Mouse (Mus musculus) limb, embryonic 13.5 days (tissue): ENCODE results near the gene Zfhx3. TPM values are rescaled to one million over a fixed set of nuclear protein-coding genes. Genes with fewer than 3 reads are reported as not detected.
A peak's percentile ranks its signal among the peaks of the same experiment; 100 is the strongest.

Source experiments
- ATAC-seq: fragments of 200-750 bp; cut with Nextera tagmentation; 2 replicates; pipeline ENCODE4 v1.8.0; 2017; ENCODE audit warnings: low read depth, moderate number of reproducible peaks, moderate TSS enrichment; ENCODE audit not compliant: low FRiP score
- H3K27ac ChIP-seq: fragments of 300-500 bp; sonication (generic); 2 replicates; pipeline ENCODE4 v1.5.1; 2015; ENCODE audit warnings: inconsistent platforms, mild to moderate bottlenecking, moderate library complexity
- H3K27me3 ChIP-seq: fragments of 300-500 bp; sonication (generic); 2 replicates; pipeline ENCODE4 v1.6.1; 2015; ENCODE audit warnings: mild to moderate bottlenecking, inconsistent platforms
- H3K36me3 ChIP-seq: fragments of 300-500 bp; sonication (generic); 2 replicates; pipeline ENCODE4 v1.6.1; 2015; ENCODE audit warnings: inconsistent platforms, mild to moderate bottlenecking, moderate library complexity
- H3K4me1 ChIP-seq: fragments of 300-500 bp; sonication (generic); 2 replicates; pipeline ENCODE4 v1.6.1; 2015; ENCODE audit warnings: inconsistent platforms
- H3K4me2 ChIP-seq: fragments of 300-500 bp; sonication (generic); replicated peaks from 2 replicates; pipeline ENCODE4 v1.6.1; 2015; ENCODE audit warnings: inconsistent platforms, mild to moderate bottlenecking, moderate library complexity
- H3K4me3 ChIP-seq: fragments of 300-500 bp; sonication (generic); 2 replicates; pipeline ENCODE4 v1.5.1; 2015; ENCODE audit warnings: moderate library complexity, mild to moderate bottlenecking, inconsistent platforms
- H3K9ac ChIP-seq: fragments of 300-500 bp; sonication (generic); 2 replicates; pipeline ENCODE4 v1.6.1; 2015; ENCODE audit warnings: mild to moderate bottlenecking, inconsistent platforms
- H3K9me3 ChIP-seq: fragments of 300-500 bp; sonication (generic); 2 replicates; pipeline ENCODE4 v1.6.1; 2016; ENCODE audit warnings: inconsistent platforms
- WGBS: fragments of 180-500 bp; shearing (Covaris S2); methylation state at CpG from one replicate; pipeline ENCODE4 v1.1.7; 2015; 5-methylcytosine and 5-hydroxymethylcytosine counted together
- polyA plus RNA-seq: library from polyadenylated mRNA; unstranded; fragments of >200 nt; fragmentation: Nextera tagmentation; extraction: Ambion mirVana; gene quantifications from 2 replicates; pipeline ENCODE4 v1.2.1, GENCODE M21; 2015

The Zfhx3 gene
- polyA plus RNA-seq, 1 experiment from 2014 or later = 44.1 TPM

DNA sequence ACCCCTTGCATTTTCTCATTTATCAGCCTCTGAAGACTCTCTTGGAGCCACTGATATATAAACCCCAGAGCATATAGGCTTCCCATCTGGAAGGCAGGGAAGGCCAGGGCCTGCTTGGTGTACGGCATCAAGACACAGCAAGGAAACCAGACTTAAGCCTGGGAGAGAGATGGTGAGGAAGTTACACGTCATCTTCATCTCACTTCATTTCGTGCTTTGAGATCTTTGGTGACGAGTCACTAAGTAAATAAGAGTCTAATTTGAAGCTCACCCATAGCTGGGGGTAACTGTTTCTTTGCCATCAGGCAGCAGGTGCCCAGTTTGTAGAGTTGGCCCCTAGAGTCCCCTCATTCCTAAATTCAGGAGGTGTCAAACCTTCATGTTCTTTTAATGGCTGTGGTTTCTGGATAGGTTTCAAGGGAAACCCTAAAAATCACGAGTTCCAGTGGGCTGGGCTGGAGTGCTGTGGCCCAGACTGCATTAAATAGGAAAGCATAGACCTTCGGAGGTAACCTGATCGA lies 773.9 kb downstream of the Zfhx3 start:
- WGBS = 12% methylated on average over 7 of the region's 7 CpGs
- peak overlapping the region; percentile 98 for H3K27ac ChIP-seq
- H3K9ac ChIP-seq = peak overlapping the region; percentile 98
- H3K27me3 ChIP-seq = no peaks in the 10 kb centered on the region
- H3K9me3 ChIP-seq = no peaks in the 10 kb centered on the region
- no peaks in the 10 kb centered on the region for H3K36me3 ChIP-seq
- ATAC-seq = no peak
- peaks cover 93% of the 10 kb centered on the region for H3K4me1 ChIP-seq
- H3K4me3 ChIP-seq = peak overlapping the region; percentile 86
- peak overlapping the region; percentile 97 for H3K4me2 ChIP-seq

DNA sequence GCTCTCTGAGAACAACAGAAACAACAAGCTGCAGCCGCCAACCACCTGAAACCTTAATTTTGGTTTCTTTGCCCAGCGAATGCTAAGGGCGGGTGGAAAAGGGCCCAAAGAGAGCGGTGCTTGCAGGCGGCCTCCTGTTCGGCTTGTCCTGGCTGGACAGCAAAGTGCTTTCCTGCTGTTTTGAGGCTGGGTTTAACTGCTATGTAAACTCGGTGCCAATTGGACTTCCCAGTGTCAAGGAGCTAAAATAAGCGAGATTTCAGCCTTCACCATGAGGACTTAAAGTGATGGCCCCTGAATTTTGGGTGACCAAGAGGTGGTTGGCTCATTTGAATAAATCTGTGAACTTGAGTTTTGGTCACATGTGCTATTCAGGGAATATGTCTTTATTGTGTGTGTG lies 775.1 kb downstream of the Zfhx3 start:
- WGBS = 23% methylated on average over 8 of the region's 8 CpGs
- Histone ChIP-seq H3K4me1 (peaks cover 93% of the 10 kb centered on the region), H3K4me2 (peak overlapping the region; percentile 97), H3K9ac (peak overlapping the region; percentile 98), H3K9me3 (no peaks in the 10 kb centered on the region), H3K27ac (peak overlapping the region; percentile 98), H3K27me3 (no peaks in the 10 kb centered on the region), H3K36me3 (no peaks in the 10 kb centered on the region), H3K4me3 (peak overlapping the region; percentile 86)
- ATAC-seq = no peak

- H3K9me3 ChIP-seq = no peaks in the 10 kb centered on the region
- peak overlapping the region; percentile 98 for H3K9ac ChIP-seq
- H3K27ac ChIP-seq = peak overlapping the region; percentile 98
- H3K27me3 ChIP-seq = no peaks in the 10 kb centered on the region
- H3K4me3 ChIP-seq = peak overlapping the region; percentile 86
- peak overlapping the region; percentile 97 for H3K4me2 ChIP-seq
- no peaks in the 10 kb centered on the region for H3K36me3 ChIP-seq
- ATAC-seq = no peak
- H3K4me1 ChIP-seq = peaks cover 93% of the 10 kb centered on the region
- WGBS = 26% methylated on average over 6 of the region's 6 CpGs
These were observed 775.6 kb downstream of the Zfhx3 start for GRCm38 (mm10) chr8:108718031-108718430.

GRCm38 (mm10) chr8:108720840-108721239 lies 778.4 kb downstream of the Zfhx3 start:
- Histone ChIP-seq H3K9ac (no peak overlapping the region), H3K4me3 (no peak overlapping the region), H3K27me3 (no peaks in the 10 kb centered on the region), H3K27ac (peak overlapping the region; percentile 63; the same call in 1 of the 2 replicates), H3K9me3 (no peaks in the 10 kb centered on the region), H3K4me1 (peaks cover 98% of the 10 kb centered on the region), H3K36me3 (no peaks in the 10 kb centered on the region), H3K4me2 (peak overlapping the region; percentile 38)
- no peak for ATAC-seq
- 36% methylated on average over 4 of the region's 4 CpGs for WGBS

- H3K36me3 ChIP-seq = no peaks in the 10 kb centered on the region
- peak; percentile 19; the same call in 1 of the 2 replicates for ATAC-seq
- no peaks in the 10 kb centered on the region for H3K27me3 ChIP-seq
- H3K9me3 ChIP-seq = no peaks in the 10 kb centered on the region
- H3K4me2 ChIP-seq = peak overlapping the region; percentile 40
- H3K9ac ChIP-seq = no peak overlapping the region
- peak overlapping the region; percentile 67; the same call in 1 of the 2 replicates for H3K27ac ChIP-seq
- 21% methylated on average over 8 of the region's 8 CpGs for WGBS
- H3K4me3 ChIP-seq = no peak overlapping the region
- peaks cover 98% of the 10 kb centered on the region for H3K4me1 ChIP-seq
These were observed 780.4 kb downstream of the Zfhx3 start for GRCm38 (mm10) chr8:108722671-108723513.

GRCm38 (mm10) chr8:108723636-108724035 lies 781.2 kb downstream of the Zfhx3 start:
- Histone ChIP-seq H3K27ac (no peak overlapping the region), H3K4me1 (peaks cover 98% of the 10 kb centered on the region)
- WGBS = 57% methylated on average over 11 of the region's 11 CpGs

DNA sequence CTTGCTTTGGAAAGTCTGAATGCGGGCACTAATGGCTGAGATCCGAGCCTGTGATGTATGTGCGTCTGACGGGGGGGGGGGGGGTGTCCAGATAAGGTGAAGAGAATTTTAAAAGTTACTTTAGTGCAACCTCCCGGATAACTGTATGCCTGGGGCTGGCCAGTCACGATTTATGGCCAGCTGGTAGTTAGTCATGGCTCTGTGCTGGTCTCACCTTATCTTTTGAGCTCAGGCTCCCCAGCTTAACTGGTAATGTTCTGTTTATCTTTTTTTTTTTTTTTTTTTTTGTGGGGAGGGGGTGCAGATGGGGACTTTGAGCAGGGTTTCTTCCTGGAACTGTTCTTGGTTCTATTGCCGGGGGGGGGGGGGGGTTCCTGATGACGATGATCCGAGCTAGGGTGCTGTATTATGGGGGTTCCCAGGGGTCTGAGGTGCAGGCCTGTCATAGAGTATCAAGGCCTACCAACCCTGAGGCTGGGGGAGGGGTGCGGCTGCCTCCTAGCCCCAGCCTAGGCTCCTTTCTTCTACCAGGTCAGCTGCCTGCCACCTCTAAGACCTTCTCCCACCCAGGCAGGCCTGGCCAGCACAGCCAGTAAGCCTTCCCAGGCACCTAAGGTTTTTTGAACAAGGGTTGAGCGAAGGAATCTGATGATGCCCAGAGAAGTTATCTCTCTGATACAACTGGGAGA lies 782.5 kb downstream of the Zfhx3 start:
- peak overlapping the region; percentile 41 for H3K4me2 ChIP-seq
- no peaks in the 10 kb centered on the region for H3K9me3 ChIP-seq
- H3K4me1 ChIP-seq = peaks cover 100% of the 10 kb centered on the region
- H3K36me3 ChIP-seq = no peaks in the 10 kb centered on the region
- H3K9ac ChIP-seq = no peak overlapping the region
- 18% methylated on average over 11 of the region's 11 CpGs for WGBS
- no peaks in the 10 kb centered on the region for H3K27me3 ChIP-seq
- H3K27ac ChIP-seq = no peak overlapping the region
- no peak overlapping the region for H3K4me3 ChIP-seq
- ATAC-seq = no peak

More at GRCm38 (mm10) chr8:108723636-108724035, 781.2 kb downstream of the Zfhx3 start:
- Histone ChIP-seq H3K9me3 (no peaks in the 10 kb centered on the region), H3K27me3 (no peaks in the 10 kb centered on the region), H3K4me2 (peak overlapping the region; percentile 40; the same call in 1 of the 2 replicates), H3K9ac (no peak overlapping the region), H3K4me3 (no peak overlapping the region), H3K36me3 (no peaks in the 10 kb centered on the region)
- no peak for ATAC-seq

- Histone ChIP-seq H3K27me3 (no peaks in the 10 kb centered on the region), H3K27ac (no peak overlapping the region), H3K4me2 (0 out of 2 replicates have a peak overlapping the region, but pooled peaks have one; percentile 4), H3K9ac (no peak overlapping the region), H3K9me3 (no peaks in the 10 kb centered on the region), H3K36me3 (no peaks in the 10 kb centered on the region), H3K4me3 (no peak overlapping the region), H3K4me1 (peaks cover 100% of the 10 kb centered on the region)
- 59% methylated on average over 10 of the region's 10 CpGs for WGBS
- ATAC-seq = no peak
These were observed 783.2 kb downstream of the Zfhx3 start for GRCm38 (mm10) chr8:108725631-108726030.

DNA sequence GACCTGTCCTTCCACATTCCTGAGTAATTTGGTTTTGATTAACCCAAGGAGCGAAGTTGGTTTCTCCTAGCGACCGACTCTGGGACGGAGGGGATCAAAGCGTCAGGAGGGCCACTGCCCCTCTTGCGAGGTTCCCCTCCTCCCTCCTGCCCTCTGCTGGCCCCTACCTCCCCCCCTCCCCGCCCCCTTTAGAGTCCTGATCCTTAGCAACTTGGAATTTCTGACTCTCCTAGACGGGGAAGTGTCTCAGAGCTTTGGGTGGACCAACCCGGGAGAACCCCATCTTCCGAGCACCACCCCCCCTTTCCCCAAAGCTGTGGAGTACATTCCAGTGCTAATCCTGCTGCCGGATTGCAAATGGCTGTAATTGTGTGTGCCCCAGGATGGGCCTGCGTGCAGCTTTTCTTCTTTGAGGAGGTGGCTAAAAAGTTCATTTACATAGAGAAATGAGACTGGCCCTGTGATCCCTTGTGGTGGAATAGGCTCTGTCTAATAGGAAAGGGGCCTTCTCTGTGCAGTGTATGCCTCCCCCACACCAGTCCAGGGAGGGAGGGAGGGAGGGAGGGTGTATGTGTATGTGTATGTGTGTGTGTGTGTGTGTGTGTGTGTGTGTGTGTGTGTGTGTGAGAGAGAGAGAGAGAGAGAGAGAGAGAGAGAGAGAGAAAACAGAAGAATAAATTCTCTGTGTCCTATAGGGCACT lies 784.2 kb downstream of the Zfhx3 start:
- no peak overlapping the region; the same call in 1 of the 2 replicates for H3K27ac ChIP-seq
- no peaks in the 10 kb centered on the region for H3K9me3 ChIP-seq
- ATAC-seq = no peak
- H3K4me1 ChIP-seq = peaks cover 100% of the 10 kb centered on the region
- WGBS = 8% methylated on average over 12 of the region's 12 CpGs
- H3K4me2 ChIP-seq = peak overlapping the region; percentile 47
- peak overlapping the region; percentile 31; the same call in 1 of the 2 replicates for H3K9ac ChIP-seq
- no peaks in the 10 kb centered on the region for H3K36me3 ChIP-seq
- H3K4me3 ChIP-seq = peak overlapping the region; percentile 8; the same call in 1 of the 2 replicates
- no peaks in the 10 kb centered on the region for H3K27me3 ChIP-seq

DNA sequence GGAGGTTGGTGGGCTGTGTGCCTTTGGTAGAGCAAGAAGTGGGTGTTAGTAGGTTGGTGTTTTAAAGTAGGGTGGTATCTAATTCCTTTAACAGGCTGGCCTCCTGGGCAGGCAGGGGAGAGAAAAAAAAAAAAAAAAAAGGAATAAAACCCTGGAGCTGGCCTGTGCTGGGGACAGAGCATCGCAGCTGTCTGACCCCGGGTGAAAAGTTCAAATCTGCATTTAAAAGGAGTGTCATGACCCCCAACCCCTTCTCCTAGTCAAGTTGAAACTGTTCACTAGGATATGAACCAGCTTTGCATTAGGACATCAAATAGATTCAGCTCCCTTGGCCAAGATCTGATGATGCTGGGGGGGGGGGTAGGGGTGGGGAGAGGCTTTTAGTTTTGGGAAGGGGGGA lies 786.7 kb downstream of the Zfhx3 start:
- no peak overlapping the region for H3K4me3 ChIP-seq
- no peaks in the 10 kb centered on the region for H3K9me3 ChIP-seq
- H3K27ac ChIP-seq = no peak overlapping the region
- no peaks in the 10 kb centered on the region for H3K36me3 ChIP-seq
- no peaks in the 10 kb centered on the region for H3K27me3 ChIP-seq
- no peak for ATAC-seq
- 6% methylated on average over 2 of the region's 2 CpGs for WGBS
- no peak overlapping the region for H3K9ac ChIP-seq
- peaks cover 99% of the 10 kb centered on the region for H3K4me1 ChIP-seq
- peak overlapping the region; percentile 16; the same call in 1 of the 2 replicates for H3K4me2 ChIP-seq

GRCm38 (mm10) chr8:108729667-108730329 lies 787.4 kb downstream of the Zfhx3 start:
- H3K9me3 ChIP-seq = no peaks in the 10 kb centered on the region
- peak overlapping the region; percentile 32; the same call in 1 of the 2 replicates for H3K9ac ChIP-seq
- H3K4me1 ChIP-seq = peaks cover 99% of the 10 kb centered on the region
- no peaks in the 10 kb centered on the region for H3K36me3 ChIP-seq
- 15% methylated on average over 12 of the region's 12 CpGs for WGBS
- no peaks in the 10 kb centered on the region for H3K27me3 ChIP-seq
- no peak overlapping the region for H3K4me3 ChIP-seq
- ATAC-seq = no peak
- H3K4me2 ChIP-seq = peak overlapping the region; percentile 38
- no peak overlapping the region; the same call in 1 of the 2 replicates for H3K27ac ChIP-seq
